Mouse (Mus musculus): ENCODE results near the gene Nol11.

- no peak for TF ChIP-seq POLR2AphosphoS5 (IDR thresholded peaks at IDR 0.05; ENCODE audit: borderline replicate concordance, low read depth, low read length)
- TF ChIP-seq CTCF (IDR thresholded peaks at IDR 0.05 in 2 of 3, conservative IDR thresholded peaks at IDR 0.05 in 1 of 3; ENCODE audit: control insufficient read depth in 1 of 3, insufficient read depth in 1 of 3, low read depth in 2 of 3, low read length in 3 of 3, poor library complexity in 1 of 3, severe bottlenecking in 1 of 3), result no peak
- TF ChIP-seq ETS1 (IDR thresholded peaks at IDR 0.05; ENCODE audit: low read depth, low read length), result no peak
- TF ChIP-seq NRF1 (IDR thresholded peaks at IDR 0.05; ENCODE audit: insufficient read depth, low read depth, low read length, poor library complexity, severe bottlenecking), result no peak
- no peak for TF ChIP-seq TAL1 (IDR thresholded peaks at IDR 0.05; ENCODE audit: low read length)
- no peak for TF ChIP-seq POLR2A (IDR thresholded peaks at IDR 0.05; ENCODE audit: control insufficient read depth in 1 of 2, insufficient read depth in 1 of 2, low read depth in 1 of 2, low read length in 2 of 2, poor library complexity in 1 of 2)
- TF ChIP-seq MAZ (IDR thresholded peaks at IDR 0.05; ENCODE audit: low read depth, low read length), result no peak
- TF ChIP-seq SIN3A (IDR thresholded peaks at IDR 0.05; ENCODE audit: low read length), result no peak
- TF ChIP-seq GABPA (IDR thresholded peaks at IDR 0.05; ENCODE audit: low read depth, low read length), result no peak
These were observed 36.1 kb upstream of the Nol11 start for GRCm38 (mm10) chr11:107225301-107225700.

Measured in MEL (cell line).